Mouse (Mus musculus): ENCODE data around the gene Sdf4. TPM values are rescaled to one million over a fixed set of nuclear protein-coding genes. Genes with fewer than 3 reads are reported as not detected.

The Sdf4 gene
- polyA plus RNA-seq, 1 experiment from 2014 or later = 166 TPM

DNA sequence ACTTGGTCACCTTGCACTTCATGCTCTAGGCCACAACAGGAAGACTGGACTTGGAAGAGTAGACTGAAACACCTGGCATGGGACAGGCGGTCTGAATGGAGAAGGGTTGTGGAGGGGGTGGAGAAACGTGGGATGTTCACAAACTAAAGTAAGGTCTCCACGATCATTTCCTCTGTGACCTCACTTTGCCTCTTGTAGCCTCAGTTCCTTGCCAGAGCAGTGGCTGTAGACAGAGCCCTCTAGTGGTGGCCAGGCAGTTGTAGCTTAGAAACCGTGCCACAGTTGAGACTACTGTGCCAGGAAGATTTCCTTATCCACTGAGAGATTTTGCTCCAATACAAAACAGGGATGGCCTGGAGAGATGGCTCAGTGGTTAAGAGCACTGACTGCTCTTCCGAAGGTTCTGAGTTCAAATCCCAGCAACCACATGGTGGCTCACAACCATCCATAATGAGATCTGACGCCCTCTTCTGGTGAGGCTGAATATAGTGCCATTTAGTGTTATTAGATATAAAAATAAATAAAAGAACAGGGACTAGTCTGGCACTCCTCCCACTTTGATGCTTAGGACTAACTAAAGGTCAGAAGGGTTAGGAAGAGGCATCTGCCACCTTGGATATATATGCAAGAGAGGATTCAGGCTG is 40.9 kb downstream of the Sdf4 start:
- ATAC-seq (ENCODE audit: insufficient read depth, low FRiP score) = no peak
- 43% methylated on average over 6 of the region's 6 CpGs for WGBS
- H3K4me2 ChIP-seq (ENCODE audit: low read depth, low read length) = no peak overlapping the region
- H3K9ac ChIP-seq (ENCODE audit: low read length) = no peak overlapping the region
- no peak overlapping the region for H3K4me3 ChIP-seq (replicated peaks; ENCODE audit: low read length)
- peaks cover 20% of the 10 kb centered on the region for H3K4me1 ChIP-seq (ENCODE audit: control insufficient read depth, insufficient read depth, low read length)
- H3K9me3 ChIP-seq (replicated peaks; ENCODE audit: control insufficient read depth, low read length) = no peaks in the 10 kb centered on the region
- peaks cover 6% of the 10 kb centered on the region for H3K27me3 ChIP-seq (ENCODE audit: control insufficient read depth, insufficient read depth, low read length)
- no peak overlapping the region for H3K27ac ChIP-seq (ENCODE audit: low read length)
- H3K36me3 ChIP-seq (ENCODE audit: control insufficient read depth, insufficient read depth, low read length) = peaks cover 5% of the 10 kb centered on the region; the same call in 1 of the 2 replicates

- Histone ChIP-seq H3K9ac (ENCODE audit: low read length) (no peak overlapping the region), H3K4me1 (ENCODE audit: control insufficient read depth, insufficient read depth, low read length) (peaks cover 20% of the 10 kb centered on the region), H3K9me3 (replicated peaks; ENCODE audit: control insufficient read depth, low read length) (no peaks in the 10 kb centered on the region), H3K27me3 (ENCODE audit: control insufficient read depth, insufficient read depth, low read length) (peaks cover 6% of the 10 kb centered on the region), H3K4me3 (replicated peaks; ENCODE audit: low read length) (no peak overlapping the region), H3K4me2 (ENCODE audit: low read depth, low read length) (no peak overlapping the region), H3K36me3 (ENCODE audit: control insufficient read depth, insufficient read depth, low read length) (peaks cover 3% of the 10 kb centered on the region; the same call in 1 of the 2 replicates), H3K27ac (ENCODE audit: low read length) (no peak overlapping the region)
- WGBS = 84% methylated on average over 4 of the region's 4 CpGs
- no peak for ATAC-seq (ENCODE audit: insufficient read depth, low FRiP score)
Measured at GRCm38 (mm10) chr4:156034301-156034700, 41.6 kb downstream of the Sdf4 start.

- H3K4me2 ChIP-seq (ENCODE audit: low read depth, low read length) = peak overlapping the region; percentile 19; the same call in 1 of the 2 replicates
- H3K36me3 ChIP-seq (ENCODE audit: control insufficient read depth, insufficient read depth, low read length) = no peaks in the 10 kb centered on the region
- no peak overlapping the region for H3K9ac ChIP-seq (ENCODE audit: low read length)
- 0 out of 2 replicates have a peak overlapping the region, but pooled peaks have one; percentile 14 for H3K4me3 ChIP-seq (replicated peaks; ENCODE audit: low read length)
- peaks cover 6% of the 10 kb centered on the region for H3K27me3 ChIP-seq (ENCODE audit: control insufficient read depth, insufficient read depth, low read length)
- H3K9me3 ChIP-seq (replicated peaks; ENCODE audit: control insufficient read depth, low read length) = no peaks in the 10 kb centered on the region
- no peak overlapping the region for H3K27ac ChIP-seq (ENCODE audit: low read length)
- peaks cover 20% of the 10 kb centered on the region for H3K4me1 ChIP-seq (ENCODE audit: control insufficient read depth, insufficient read depth, low read length)
- no peak for ATAC-seq (ENCODE audit: insufficient read depth, low FRiP score)
- 22% methylated on average over 25 of the region's 25 CpGs for WGBS
Measured at GRCm38 (mm10) chr4:156034901-156035300, 42.2 kb downstream of the Sdf4 start.

DNA sequence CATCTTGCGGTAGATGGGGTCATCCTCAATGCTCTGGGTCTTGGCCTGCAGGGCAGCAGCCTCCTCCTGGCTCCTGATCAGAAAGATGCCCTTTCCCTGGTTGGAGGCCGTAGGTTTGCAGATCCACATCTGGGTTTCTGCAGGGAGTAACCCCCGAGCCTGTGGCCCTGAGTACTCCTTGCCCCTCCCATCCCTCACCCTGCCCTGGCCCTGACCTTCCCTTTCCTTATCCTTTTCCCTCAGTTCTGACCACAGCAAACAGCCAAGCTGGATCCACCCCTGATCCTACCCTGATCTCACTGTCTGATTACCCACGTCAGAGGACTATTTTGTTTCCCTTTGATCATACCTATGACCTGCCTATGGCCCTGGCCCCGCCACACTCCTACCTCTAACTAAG is 52.1 kb downstream of the Sdf4 start:
- no peak overlapping the region for H3K4me2 ChIP-seq (ENCODE audit: low read depth, low read length)
- no peaks in the 10 kb centered on the region for H3K36me3 ChIP-seq (ENCODE audit: control insufficient read depth, insufficient read depth, low read length)
- H3K9me3 ChIP-seq (replicated peaks; ENCODE audit: control insufficient read depth, low read length) = no peaks in the 10 kb centered on the region
- no peak overlapping the region for H3K27ac ChIP-seq (ENCODE audit: low read length)
- H3K4me3 ChIP-seq (replicated peaks; ENCODE audit: low read length) = no peak overlapping the region
- 60% methylated on average over 5 of the region's 5 CpGs for WGBS
- peak; percentile 41; the same call in 1 of the 2 replicates for ATAC-seq (ENCODE audit: insufficient read depth, low FRiP score)
- no peak overlapping the region for H3K9ac ChIP-seq (ENCODE audit: low read length)
- no peaks in the 10 kb centered on the region for H3K4me1 ChIP-seq (ENCODE audit: control insufficient read depth, insufficient read depth, low read length)
- no peaks in the 10 kb centered on the region for H3K27me3 ChIP-seq (ENCODE audit: control insufficient read depth, insufficient read depth, low read length)

DNA sequence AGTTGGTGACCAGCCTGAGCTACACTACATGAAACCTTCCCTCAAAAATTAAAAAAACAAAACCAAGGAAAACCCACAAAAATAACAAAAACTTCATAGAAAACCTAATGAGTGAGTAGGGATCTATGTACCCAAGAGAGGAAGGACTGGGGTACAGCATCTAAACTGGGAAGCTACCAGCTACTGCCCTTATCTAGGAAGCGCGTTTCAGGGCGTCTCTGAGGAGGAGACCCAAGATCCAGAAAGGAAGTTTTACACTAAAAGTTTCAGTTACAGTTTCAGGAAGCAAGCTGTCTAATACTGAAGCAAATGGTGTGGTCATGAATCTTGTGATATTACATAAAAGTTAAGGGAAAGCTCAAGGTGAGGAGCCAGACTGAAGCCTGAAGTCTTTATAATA is 57.1 kb downstream of the Sdf4 start:
- no peaks in the 10 kb centered on the region for H3K27me3 ChIP-seq (ENCODE audit: control insufficient read depth, insufficient read depth, low read length)
- H3K4me3 ChIP-seq (replicated peaks; ENCODE audit: low read length) = no peak overlapping the region
- H3K36me3 ChIP-seq (ENCODE audit: control insufficient read depth, insufficient read depth, low read length) = no peaks in the 10 kb centered on the region
- H3K27ac ChIP-seq (ENCODE audit: low read length) = no peak overlapping the region
- H3K9me3 ChIP-seq (replicated peaks; ENCODE audit: control insufficient read depth, low read length) = no peaks in the 10 kb centered on the region
- no peaks in the 10 kb centered on the region for H3K4me1 ChIP-seq (ENCODE audit: control insufficient read depth, insufficient read depth, low read length)
- no peak overlapping the region for H3K9ac ChIP-seq (ENCODE audit: low read length)
- 58% methylated on average over 3 of the region's 3 CpGs for WGBS
- ATAC-seq (ENCODE audit: insufficient read depth, low FRiP score) = no peak
- H3K4me2 ChIP-seq (ENCODE audit: low read depth, low read length) = no peak overlapping the region

DNA sequence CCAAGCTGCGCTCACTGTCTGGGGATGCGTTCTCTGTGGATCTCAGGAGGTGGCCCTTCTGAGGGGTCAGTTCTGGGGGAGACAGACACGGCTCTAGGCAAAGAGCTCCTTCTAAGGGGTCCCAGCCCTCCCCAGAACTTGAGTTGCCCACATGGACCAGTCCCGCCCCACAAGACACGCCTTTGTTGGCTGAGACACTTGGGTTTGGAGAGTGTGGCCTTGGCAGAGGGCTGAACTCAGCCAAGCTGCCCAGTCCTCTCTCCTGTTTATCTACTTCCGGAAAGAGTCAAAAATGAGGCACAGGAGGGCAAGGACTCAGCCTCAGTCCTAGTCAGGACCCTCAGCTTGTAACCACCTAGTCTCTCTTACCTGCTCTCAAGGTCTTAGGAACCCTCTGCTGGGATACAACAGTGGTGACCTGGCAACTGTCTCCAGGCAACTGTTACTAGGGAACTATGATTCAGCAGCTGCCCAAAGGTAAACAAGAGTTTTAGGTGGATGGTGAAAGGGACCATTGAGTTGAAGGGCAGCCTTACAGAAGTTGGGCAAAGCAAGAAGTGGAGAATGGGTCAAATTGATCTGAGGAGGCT is 57.8 kb downstream of the Sdf4 start:
- no peak overlapping the region for H3K9ac ChIP-seq (ENCODE audit: low read length)
- ATAC-seq (ENCODE audit: insufficient read depth, low FRiP score) = peak; percentile 39; the same call in 1 of the 2 replicates
- H3K9me3 ChIP-seq (replicated peaks; ENCODE audit: control insufficient read depth, low read length) = no peaks in the 10 kb centered on the region
- no peaks in the 10 kb centered on the region for H3K36me3 ChIP-seq (ENCODE audit: control insufficient read depth, insufficient read depth, low read length)
- no peak overlapping the region for H3K4me3 ChIP-seq (replicated peaks; ENCODE audit: low read length)
- no peak overlapping the region for H3K27ac ChIP-seq (ENCODE audit: low read length)
- 48% methylated on average over 6 of the region's 6 CpGs for WGBS
- no peak overlapping the region for H3K4me2 ChIP-seq (ENCODE audit: low read depth, low read length)
- no peaks in the 10 kb centered on the region for H3K27me3 ChIP-seq (ENCODE audit: control insufficient read depth, insufficient read depth, low read length)
- H3K4me1 ChIP-seq (ENCODE audit: control insufficient read depth, insufficient read depth, low read length) = no peaks in the 10 kb centered on the region; the same call in 1 of the 2 replicates

DNA sequence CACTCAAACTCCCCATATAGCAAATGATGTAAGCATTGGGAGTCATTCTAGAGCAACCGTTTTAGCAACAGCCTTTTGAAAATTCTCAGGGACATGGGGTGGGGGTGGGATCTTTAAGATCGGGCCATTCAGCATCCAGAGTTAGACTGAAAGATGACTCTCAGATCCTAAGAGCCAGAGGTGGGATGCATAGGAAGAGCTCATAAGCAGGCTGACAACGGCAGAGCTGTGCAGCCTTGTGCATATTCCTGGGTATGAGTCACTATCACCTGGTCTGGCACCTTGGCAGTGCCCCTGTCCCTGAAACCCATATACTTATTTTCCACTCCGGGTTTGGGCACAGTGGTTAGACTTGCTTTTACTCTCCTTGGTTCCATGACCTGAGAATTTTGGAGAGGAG is 60.4 kb downstream of the Sdf4 start:
- no peaks in the 10 kb centered on the region for H3K36me3 ChIP-seq (ENCODE audit: control insufficient read depth, insufficient read depth, low read length)
- ATAC-seq (ENCODE audit: insufficient read depth, low FRiP score) = no peak
- no peak overlapping the region for H3K9ac ChIP-seq (ENCODE audit: low read length)
- H3K4me2 ChIP-seq (ENCODE audit: low read depth, low read length) = no peak overlapping the region
- no peaks in the 10 kb centered on the region; the same call in 1 of the 2 replicates for H3K4me1 ChIP-seq (ENCODE audit: control insufficient read depth, insufficient read depth, low read length)
- 70% methylated on average over 4 of the region's 4 CpGs for WGBS
- H3K27me3 ChIP-seq (ENCODE audit: control insufficient read depth, insufficient read depth, low read length) = no peaks in the 10 kb centered on the region
- no peak overlapping the region for H3K27ac ChIP-seq (ENCODE audit: low read length)
- no peaks in the 10 kb centered on the region for H3K9me3 ChIP-seq (replicated peaks; ENCODE audit: control insufficient read depth, low read length)
- H3K4me3 ChIP-seq (replicated peaks; ENCODE audit: low read length) = no peak overlapping the region

- Histone ChIP-seq H3K27me3 (ENCODE audit: control insufficient read depth, insufficient read depth, low read length) (no peaks in the 10 kb centered on the region), H3K4me1 (ENCODE audit: control insufficient read depth, insufficient read depth, low read length) (no peaks in the 10 kb centered on the region; the same call in 1 of the 2 replicates), H3K9me3 (replicated peaks; ENCODE audit: control insufficient read depth, low read length) (no peaks in the 10 kb centered on the region), H3K4me3 (replicated peaks; ENCODE audit: low read length) (no peak overlapping the region), H3K27ac (ENCODE audit: low read length) (peak overlapping the region; percentile 37; the same call in 1 of the 2 replicates), H3K36me3 (ENCODE audit: control insufficient read depth, insufficient read depth, low read length) (no peaks in the 10 kb centered on the region), H3K9ac (ENCODE audit: low read length) (no peak overlapping the region), H3K4me2 (ENCODE audit: low read depth, low read length) (peak overlapping the region; percentile 50; the same call in 1 of the 2 replicates)
- ATAC-seq (ENCODE audit: insufficient read depth, low FRiP score) = no peak
- 65% methylated on average over 4 of the region's 4 CpGs for WGBS
Measured at GRCm38 (mm10) chr4:156054130-156054529, 61.5 kb downstream of the Sdf4 start.

DNA sequence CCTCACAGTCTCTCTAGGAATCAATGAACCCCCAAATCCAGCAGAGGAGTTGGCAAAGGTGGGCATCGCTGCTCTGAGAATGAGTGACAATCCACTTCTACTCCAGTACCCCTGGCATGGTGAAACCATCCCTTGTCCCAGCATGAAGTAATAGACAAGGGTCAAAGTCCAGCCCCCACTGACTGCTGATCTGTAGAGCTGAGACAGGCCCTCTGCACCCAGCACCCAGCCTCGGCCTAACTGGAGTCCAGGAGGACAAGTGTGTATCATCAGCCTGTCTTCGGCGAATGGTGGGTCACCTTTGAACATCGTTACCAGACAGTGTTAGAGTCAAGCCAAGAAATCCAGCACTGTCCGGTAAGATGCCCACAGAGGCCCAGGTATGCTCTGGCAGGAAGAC is 61.9 kb downstream of the Sdf4 start:
- Histone ChIP-seq H3K27ac (ENCODE audit: low read length) (peak overlapping the region; percentile 5; the same call in 1 of the 2 replicates), H3K4me3 (replicated peaks; ENCODE audit: low read length) (no peak overlapping the region), H3K9ac (ENCODE audit: low read length) (no peak overlapping the region), H3K4me1 (ENCODE audit: control insufficient read depth, insufficient read depth, low read length) (no peaks in the 10 kb centered on the region; the same call in 1 of the 2 replicates), H3K4me2 (ENCODE audit: low read depth, low read length) (peak overlapping the region; percentile 50), H3K36me3 (ENCODE audit: control insufficient read depth, insufficient read depth, low read length) (no peaks in the 10 kb centered on the region), H3K9me3 (replicated peaks; ENCODE audit: control insufficient read depth, low read length) (no peaks in the 10 kb centered on the region), H3K27me3 (ENCODE audit: control insufficient read depth, insufficient read depth, low read length) (no peaks in the 10 kb centered on the region)
- ATAC-seq (ENCODE audit: insufficient read depth, low FRiP score) = no peak
- WGBS = 87% methylated on average over 6 of the region's 6 CpGs
